Mouse (Mus musculus) spleen, adult 2 months (tissue): ENCODE data around the gene Mafb. TPM values are rescaled to one million over a fixed set of nuclear protein-coding genes. Genes with fewer than 3 reads are reported as not detected.

ENCODE experiments used
- DNase-seq, 2 experiments: peaks; one replicate each; pipeline versions ENCODE4 v3.0.0 to v3.0.0-alpha.2; 2012 to 2021; ENCODE audit warnings: low spot score in 2 of 2, low read depth in 1 of 2
- H3K27ac ChIP-seq: fragments of 200-500 bp; 2 replicates; pipeline ENCODE4 v1.5.1; 2012; ENCODE audit warnings: low read length, inconsistent platforms; ENCODE audit not compliant: insufficient read depth
- H3K27me3 ChIP-seq: fragments of 200-500 bp; 2 replicates; pipeline ENCODE4 v1.6.1; 2012; ENCODE audit warnings: mild to moderate bottlenecking, moderate library complexity, low read length, inconsistent platforms; ENCODE audit not compliant: control insufficient read depth, insufficient read depth
- H3K36me3 ChIP-seq: fragments of 200-500 bp; 2 replicates; pipeline ENCODE4 v1.6.1; 2012; ENCODE audit warnings: mild to moderate bottlenecking, low read length, inconsistent platforms; ENCODE audit not compliant: control insufficient read depth, insufficient read depth
- H3K4me1 ChIP-seq: fragments of 200-500 bp; 2 replicates; pipeline ENCODE4 v1.6.1; 2011; ENCODE audit warnings: inconsistent platforms; ENCODE audit not compliant: control insufficient read depth, insufficient read depth, insufficient read length
- H3K4me3 ChIP-seq: fragments of 200-500 bp; 2 replicates; pipeline ENCODE4 v1.5.1; 2011; ENCODE audit warnings: mild to moderate bottlenecking, inconsistent platforms; ENCODE audit not compliant: insufficient read depth, insufficient read length; ENCODE audit errors: extremely low read depth
- CTCF ChIP-seq: fragments of 200-500 bp; IDR thresholded peaks from 2 replicates; pipeline ENCODE4 v1.5.1; 2011; ENCODE audit warnings: mild to moderate bottlenecking, inconsistent platforms; ENCODE audit not compliant: insufficient read depth, insufficient read length, insufficient replicate concordance; ENCODE audit errors: extremely low read depth
- POLR2A ChIP-seq: fragments of 200-500 bp; IDR thresholded peaks from 2 replicates; pipeline ENCODE4 v1.6.1; 2011; ENCODE audit warnings: low read depth, low read length, inconsistent platforms
- WGBS: fragments of 180-500 bp; shearing (Covaris S2); methylation state at CpG from one replicate; pipeline ENCODE4 v1.1.7; 2018; 5-methylcytosine and 5-hydroxymethylcytosine counted together
- polyA plus RNA-seq: library from polyadenylated mRNA; depleted of rRNA; stranded (reverse); fragments of >200 nt; gene quantifications from 2 replicates; pipeline ENCODE4 v1.2.3, GENCODE M21; 2012; rRNA removed

Gene Mafb
- polyA plus RNA-seq, 1 experiment = 39.8 TPM

DNA sequence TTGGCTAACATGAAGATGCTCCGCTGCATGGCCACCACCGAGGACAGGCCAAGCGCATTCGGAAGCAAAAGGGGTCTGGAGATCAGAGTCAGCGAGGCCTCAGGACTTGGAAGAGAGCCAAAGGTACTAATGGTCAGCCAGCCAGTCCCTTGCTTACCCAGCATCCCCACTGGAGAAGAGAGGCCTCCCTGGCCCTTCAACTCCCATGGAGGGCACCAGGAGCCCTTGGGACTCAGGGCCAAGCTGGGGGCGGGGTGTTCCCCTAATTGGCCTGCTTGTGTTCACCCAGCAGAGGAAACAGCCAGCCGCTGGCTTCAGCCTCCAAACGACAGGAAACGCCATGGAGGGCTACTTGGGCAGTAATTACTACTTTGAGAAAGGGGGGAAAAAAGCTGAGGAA lies 38.0 kb downstream of the Mafb start:
- H3K4me1 ChIP-seq = peaks cover 3% of the 10 kb centered on the region; the same call in 1 of the 2 replicates
- no peaks in the 10 kb centered on the region for H3K27me3 ChIP-seq
- TF ChIP-seq CTCF (no peak), POLR2A (no peak)
- H3K36me3 ChIP-seq = no peaks in the 10 kb centered on the region
- no peak overlapping the region for H3K27ac ChIP-seq
- 51% methylated on average over 9 of the region's 9 CpGs for WGBS
- no peak overlapping the region for H3K4me3 ChIP-seq
- DNase-seq = no peak

GRCm38 (mm10) chr2:160327716-160328115 lies 39.1 kb downstream of the Mafb start:
- WGBS = 69% methylated on average over 4 of the region's 4 CpGs
- Histone ChIP-seq H3K27ac (no peak overlapping the region), H3K4me1 (peaks cover 3% of the 10 kb centered on the region; the same call in 1 of the 2 replicates), H3K4me3 (no peak overlapping the region), H3K36me3 (no peaks in the 10 kb centered on the region), H3K27me3 (no peaks in the 10 kb centered on the region)
- no peak for DNase-seq
- TF ChIP-seq CTCF = no peak
- no peak for TF ChIP-seq POLR2A

DNA sequence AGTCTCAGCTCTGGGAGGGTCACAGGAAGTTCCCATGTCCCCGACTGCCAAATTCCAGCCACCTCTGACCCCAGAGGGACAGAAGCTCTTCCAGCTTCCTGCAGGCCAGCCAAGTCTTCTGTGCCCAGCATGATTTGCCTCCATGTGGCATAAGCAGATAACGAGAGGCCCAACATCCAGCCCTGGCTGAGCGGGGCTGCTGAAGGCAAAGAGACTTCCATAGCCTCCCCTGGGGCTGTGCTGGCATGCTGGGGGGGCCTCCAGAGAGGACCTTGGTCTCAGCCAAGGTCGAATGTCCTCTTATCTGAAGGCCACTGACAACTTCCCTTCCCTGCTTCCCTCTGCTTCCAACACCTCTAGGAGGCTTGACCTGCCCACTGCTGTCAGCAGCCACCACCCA lies 39.7 kb downstream of the Mafb start:
- Histone ChIP-seq H3K27ac (no peak overlapping the region), H3K36me3 (no peaks in the 10 kb centered on the region), H3K27me3 (no peaks in the 10 kb centered on the region), H3K4me1 (peaks cover 3% of the 10 kb centered on the region; the same call in 1 of the 2 replicates), H3K4me3 (no peak overlapping the region)
- TF ChIP-seq POLR2A = no peak
- TF ChIP-seq CTCF = no peak
- 36% methylated on average over 4 of the region's 4 CpGs for WGBS
- no peak for DNase-seq

- 75% methylated on average over 6 of the region's 6 CpGs for whole genome bisulfite sequencing
- no peak for DNase-seq
- H3K27me3 ChIP-seq = no peaks in the 10 kb centered on the region
- TF ChIP-seq CTCF (no peak), POLR2A (no peak)
- no peak overlapping the region for H3K4me3 ChIP-seq
- no peaks in the 10 kb centered on the region for H3K36me3 ChIP-seq
- H3K4me1 ChIP-seq = peaks cover 3% of the 10 kb centered on the region; the same call in 1 of the 2 replicates
- H3K27ac ChIP-seq = no peak overlapping the region
Measured at GRCm38 (mm10) chr2:160325105-160325644, 41.7 kb downstream of the Mafb start.

DNA sequence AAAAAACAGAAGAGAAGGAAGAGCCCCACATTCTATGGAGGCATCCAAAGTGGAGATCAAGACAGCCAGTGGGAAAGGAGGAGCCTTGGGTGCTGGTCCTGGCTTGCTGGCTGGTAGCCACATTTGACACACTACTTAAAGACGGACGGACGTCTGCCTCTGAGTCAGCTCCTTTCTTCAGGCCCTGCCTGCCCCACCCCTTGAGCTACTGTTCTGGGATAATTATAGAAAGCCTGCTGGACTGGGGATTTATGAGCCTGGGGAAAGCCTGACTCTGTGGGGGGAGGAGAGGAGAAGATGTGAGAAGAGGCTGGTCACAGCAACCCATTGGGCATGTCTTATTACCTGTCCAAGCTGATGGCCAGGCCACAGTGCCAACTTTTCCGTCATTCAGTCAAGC lies 45.0 kb downstream of the Mafb start:
- TF ChIP-seq CTCF (no peak), POLR2A (no peak)
- WGBS = 51% methylated on average over 4 of the region's 4 CpGs
- Histone ChIP-seq H3K4me3 (no peak overlapping the region), H3K27me3 (no peaks in the 10 kb centered on the region), H3K4me1 (no peaks in the 10 kb centered on the region), H3K36me3 (no peaks in the 10 kb centered on the region), H3K27ac (no peak overlapping the region)
- DNase-seq = no peak

DNA sequence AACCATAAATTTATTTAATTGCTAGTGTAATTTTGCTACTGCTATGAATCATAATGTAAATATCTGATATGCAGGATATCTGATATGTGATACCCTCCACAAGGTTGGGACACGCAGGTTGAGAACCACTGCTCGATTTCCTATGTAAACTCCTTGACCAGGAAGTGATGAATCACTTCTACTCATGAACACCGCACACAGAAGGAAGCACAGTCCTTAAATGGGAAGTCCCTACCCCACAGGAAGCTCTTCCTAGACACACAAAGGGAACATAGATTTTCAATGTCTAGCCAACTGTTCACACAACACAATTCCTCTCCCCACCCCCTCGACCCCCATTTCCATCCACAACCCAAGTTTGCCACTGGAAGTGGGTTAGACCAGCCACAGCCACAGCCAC lies 48.6 kb downstream of the Mafb start:
- Histone ChIP-seq H3K27me3 (no peaks in the 10 kb centered on the region), H3K27ac (no peak overlapping the region), H3K4me3 (no peak overlapping the region), H3K4me1 (no peaks in the 10 kb centered on the region), H3K36me3 (no peaks in the 10 kb centered on the region)
- TF ChIP-seq POLR2A = no peak
- no peak for TF ChIP-seq CTCF
- 16% methylated on average over 4 of the region's 4 CpGs for WGBS
- no peak for DNase-seq

Other genes starting within 250 kb of the Mafb start
- 0.23 and 0.34 TPM in 2 replicates for gene Gm826, start 32.9 kb downstream of the Mafb start, polyA plus RNA-seq